Mouse (Mus musculus) thymus, adult 2 months (tissue): ENCODE measurements around the gene Cars. TPM values are rescaled to one million over a fixed set of nuclear protein-coding genes. Genes with fewer than 3 reads are reported as not detected.

ENCODE experiments used
- DNase-seq: peaks from one replicate; pipeline ENCODE4 v3.0.0; 2021
- H3K27ac ChIP-seq: fragments of 200-500 bp; 2 replicates; pipeline ENCODE4 v1.5.1; 2012; ENCODE audit warnings: low read length, control low read depth; ENCODE audit not compliant: control insufficient read depth, insufficient read depth
- H3K27me3 ChIP-seq: fragments of 200-500 bp; 2 replicates; pipeline ENCODE4 v1.6.1; 2012; ENCODE audit warnings: mild to moderate bottlenecking, low read length, moderate library complexity, mixed read lengths; ENCODE audit not compliant: control insufficient read depth, insufficient read depth
- H3K36me3 ChIP-seq: fragments of 200-500 bp; 2 replicates; pipeline ENCODE4 v1.6.1; 2012; ENCODE audit warnings: mild to moderate bottlenecking, low read length, moderate library complexity; ENCODE audit not compliant: control insufficient read depth, insufficient read depth
- H3K4me1 ChIP-seq: fragments of 200-500 bp; replicated peaks from 2 replicates; pipeline ENCODE4 v1.6.1; 2012; ENCODE audit warnings: low read length; ENCODE audit not compliant: control insufficient read depth, insufficient read depth
- H3K4me3 ChIP-seq: fragments of 200-500 bp; 2 replicates; pipeline ENCODE4 v1.5.1; 2012; ENCODE audit warnings: mild to moderate bottlenecking, low read length, control low read depth, moderate library complexity; ENCODE audit not compliant: control insufficient read depth, insufficient read depth
- CTCF ChIP-seq: fragments of 200-500 bp; IDR thresholded peaks from 2 replicates; pipeline ENCODE4 v1.5.1; 2012; ENCODE audit warnings: mild to moderate bottlenecking, control low read depth, low read length, moderate library complexity, borderline replicate concordance; ENCODE audit not compliant: control insufficient read depth, poor library complexity, insufficient read depth; ENCODE audit errors: extremely low read depth
- POLR2A ChIP-seq: fragments of 200-500 bp; IDR thresholded peaks from 2 replicates; pipeline ENCODE4 v1.6.1; 2012; ENCODE audit warnings: mild to moderate bottlenecking, low read length, control low read depth, moderate library complexity; ENCODE audit not compliant: control insufficient read depth, poor library complexity, insufficient read depth; ENCODE audit errors: extremely low read depth
- WGBS: fragments of 180-500 bp; shearing (Covaris S2); methylation state at CpG from one replicate; pipeline ENCODE4 v1.1.7; 2018; 5-methylcytosine and 5-hydroxymethylcytosine counted together
- polyA plus RNA-seq: library from polyadenylated mRNA; depleted of rRNA; stranded (reverse); fragments of >200 nt; gene quantifications from 2 replicates; pipeline ENCODE4 v1.2.3, GENCODE M21; 2012; rRNA removed

Cars gene
- polyA plus RNA-seq, 1 experiment, result 24.5 TPM

- H3K4me1 ChIP-seq, result no peaks in the 10 kb centered on the region
- H3K4me3 ChIP-seq, result no peak overlapping the region
- TF ChIP-seq CTCF (no peak), POLR2A (no peak)
- peaks cover 16% of the 10 kb centered on the region for H3K36me3 ChIP-seq
- 89% methylated on average over 1 of the region's 1 CpGs for WGBS
- H3K27ac ChIP-seq, result no peak overlapping the region
- H3K27me3 ChIP-seq, result no peaks in the 10 kb centered on the region; the same call in 1 of the 2 replicates
- no peak for DNase-seq
Measured at GRCm38 (mm10) chr7:143509566-143509965, 90.3 kb downstream of the Cars start.

Other genes with a start within 250 kb of the Cars start
- gene Cdkn1c, start 139.0 kb downstream of the Cars start, polyA plus RNA-seq, result 10.3 and 10.4 TPM in 2 replicates
- 6.1 and 8.0 TPM in 2 replicates for gene Slc22a18, start 126.4 kb downstream of the Cars start, polyA plus RNA-seq
- gene Phlda2, start 96.9 kb downstream of the Cars start, polyA plus RNA-seq, result 0.39 TPM in 1 of 2 replicates, not detected in the other
- gene Nap1l4, start 51.0 kb downstream of the Cars start, polyA plus RNA-seq, result 107 and 120 TPM in 2 replicates
- 6.4 and 7.4 TPM in 2 replicates for gene Tnfrsf26, start 28.6 kb upstream of the Cars start, polyA plus RNA-seq
- 4.8 and 4.9 TPM in 2 replicates for gene Tnfrsf22, start 49.6 kb upstream of the Cars start, polyA plus RNA-seq
- gene Tnfrsf23, start 85.8 kb upstream of the Cars start, polyA plus RNA-seq, result 3.5 and 4.8 TPM in 2 replicates
- 16.6 and 20.6 TPM in 2 replicates for gene Osbpl5, start 156.9 kb upstream of the Cars start, polyA plus RNA-seq
- gene Mrgprg, start 166.9 kb upstream of the Cars start, polyA plus RNA-seq, result 2.0 and 2.2 TPM in 2 replicates
- 9.8 and 11.3 TPM in 2 replicates for gene Mrgpre, start 184.4 kb upstream of the Cars start, polyA plus RNA-seq
- gene Nadsyn1, start 222.8 kb upstream of the Cars start, polyA plus RNA-seq, result 14.0 and 17.7 TPM in 2 replicates
- gene Dhcr7, start 223.1 kb upstream of the Cars start, polyA plus RNA-seq, result 246 and 256 TPM in 2 replicates